Mouse (Mus musculus) layer of hippocampus, postnatal 36 days (tissue): ENCODE measurements around the gene Tmem81. TPM values are rescaled to one million over a fixed set of nuclear protein-coding genes. Genes with fewer than 3 reads are reported as not detected.
"Not testable (repeated sequence)": the region's sequence is repeated elsewhere in the genome, so short reads cannot be mapped to it uniquely, and the experiment has no call there.

Experiments used
- DNase-seq, 2 experiments: peaks; one replicate each; pipeline ENCODE4 v3.0.0; 2022
- total RNA-seq, 2 experiments: library from RNA; stranded (reverse); gene quantifications; 2 replicates each; pipeline ENCODE4 v1.2.3; 2021

Tmem81 gene
- 1 to 10 TPM; 5.1 to 7.3 TPM for total RNA-seq

GRCm38 (mm10) chr1:132506058-132506457 is at the start of gene Tmem81:
TSS of gene Tmem81 (plus strand) at chr1:132506230.
- DNase-seq = peak in 1 of 2 experiments; percentile 15

- DNase-seq = no peak
Observed at GRCm38 (mm10) chr1:132464651-132465050, 41.4 kb upstream of the Tmem81 start.

GRCm38 (mm10) chr1:132468926-132469325 is 37.1 kb upstream of the Tmem81 start:
- no peak for DNase-seq

- DNase-seq = no peak
Observed at GRCm38 (mm10) chr1:132469519-132469918, 36.5 kb upstream of the Tmem81 start.

- DNase-seq = not testable (repeated sequence)
Observed at GRCm38 (mm10) chr1:132470031-132470430, 36.0 kb upstream of the Tmem81 start.

- DNase-seq = no peak
Observed at GRCm38 (mm10) chr1:132471032-132471431, 35.0 kb upstream of the Tmem81 start.

GRCm38 (mm10) chr1:132471499-132471898 is 34.5 kb upstream of the Tmem81 start:
- no peak for DNase-seq

GRCm38 (mm10) chr1:132472537-132472936 is 33.5 kb upstream of the Tmem81 start:
- no peak for DNase-seq

- DNase-seq = peak in 1 of 2 experiments; percentile 32
Observed at GRCm38 (mm10) chr1:132474496-132474895, 31.5 kb upstream of the Tmem81 start.

GRCm38 (mm10) chr1:132476575-132476927 is 29.5 kb upstream of the Tmem81 start:
- DNase-seq = no peak

GRCm38 (mm10) chr1:132476928-132477691 is 28.9 kb upstream of the Tmem81 start, which contains the start of gene Rbbp5:
TSS of gene Rbbp5 (plus strand) at chr1:132477365.
- DNase-seq = peak; percentile 80 to 84

GRCm38 (mm10) chr1:132479438-132479837 is 26.6 kb upstream of the Tmem81 start:
- DNase-seq = no peak

- DNase-seq = no peak
Observed at GRCm38 (mm10) chr1:132481619-132482018, 24.4 kb upstream of the Tmem81 start.

- DNase-seq = no peak
Observed at GRCm38 (mm10) chr1:132483234-132483633, 22.8 kb upstream of the Tmem81 start.

- DNase-seq = no peak
Observed at GRCm38 (mm10) chr1:132483759-132484158, 22.3 kb upstream of the Tmem81 start.

- no peak for DNase-seq
Observed at GRCm38 (mm10) chr1:132500535-132500934, 5.5 kb upstream of the Tmem81 start.

GRCm38 (mm10) chr1:132505155-132505554 is 875 bp upstream of the Tmem81 start:
- DNase-seq = peak in 1 of 2 experiments; percentile 37

- no peak for DNase-seq
Observed at GRCm38 (mm10) chr1:132506656-132507055, 626 bp downstream of the Tmem81 start.

GRCm38 (mm10) chr1:132509771-132510170 is 3.7 kb downstream of the Tmem81 start:
- DNase-seq = no peak

- DNase-seq = no peak
Observed at GRCm38 (mm10) chr1:132511521-132511920, 5.5 kb downstream of the Tmem81 start.

- no peak for DNase-seq
Observed at GRCm38 (mm10) chr1:132512106-132512505, 6.1 kb downstream of the Tmem81 start.

GRCm38 (mm10) chr1:132515339-132515738 is 9.3 kb downstream of the Tmem81 start:
- no peak for DNase-seq

- DNase-seq = no peak
Observed at GRCm38 (mm10) chr1:132516776-132517175, 10.7 kb downstream of the Tmem81 start.

GRCm38 (mm10) chr1:132518621-132519020 is 12.6 kb downstream of the Tmem81 start:
- DNase-seq = no peak
